Mouse (Mus musculus) frontal cortex, postnatal 25 days (tissue): ENCODE data around the gene Necap2.

ENCODE experiments used
- DNase-seq, 2 experiments: peaks; one replicate each; pipeline ENCODE4 v3.0.0; 2022; ENCODE audit warnings: low spot score in 2 of 2

Gene Necap2

DNA sequence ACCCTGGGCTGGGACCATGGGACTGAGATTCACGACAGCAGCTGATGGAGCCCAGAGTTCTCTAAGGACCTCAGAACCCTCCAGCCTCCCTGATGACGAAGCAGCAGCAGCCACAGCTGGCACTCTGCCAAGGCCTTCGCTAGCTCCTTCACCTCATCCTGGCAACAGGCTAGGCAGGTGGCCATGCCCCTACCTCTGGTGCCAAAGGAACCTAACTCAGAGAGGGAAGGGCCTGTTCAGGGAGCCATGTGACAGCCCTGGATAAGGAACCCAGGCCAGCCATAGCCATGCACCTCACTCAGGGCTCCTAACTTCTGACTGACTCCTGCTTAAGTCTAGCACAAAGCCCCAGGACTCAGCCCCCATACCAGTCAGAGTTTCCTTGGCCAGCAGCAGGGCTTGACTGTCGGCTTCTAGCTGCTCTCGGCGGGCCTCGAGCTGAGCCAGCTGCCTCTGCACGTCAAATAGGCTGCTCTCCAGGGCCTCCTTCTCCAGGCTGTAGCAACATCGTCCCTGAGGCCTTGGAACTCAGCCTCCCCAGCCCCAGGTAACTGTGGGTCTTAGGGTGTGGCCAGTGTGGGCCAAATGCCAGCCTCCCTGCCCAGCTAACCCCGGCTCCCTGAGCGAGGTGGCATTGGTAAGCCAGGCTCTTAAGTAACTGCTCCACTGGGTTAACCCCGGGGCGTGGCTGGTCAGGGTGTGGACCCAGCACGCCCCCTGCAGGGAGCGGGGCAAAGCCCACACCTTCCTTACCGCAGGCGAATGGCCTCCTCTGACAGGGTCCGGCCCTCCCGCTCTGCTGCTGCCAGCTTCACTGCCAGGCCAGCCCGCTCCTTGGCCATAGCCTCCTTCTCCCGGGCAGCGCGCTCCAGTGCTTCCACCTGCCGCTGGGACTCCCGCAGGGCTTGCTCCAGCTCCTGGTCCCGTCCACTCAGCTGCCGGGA lies 44.3 kb downstream of the Necap2 start:
- DNase-seq: no peak

DNA sequence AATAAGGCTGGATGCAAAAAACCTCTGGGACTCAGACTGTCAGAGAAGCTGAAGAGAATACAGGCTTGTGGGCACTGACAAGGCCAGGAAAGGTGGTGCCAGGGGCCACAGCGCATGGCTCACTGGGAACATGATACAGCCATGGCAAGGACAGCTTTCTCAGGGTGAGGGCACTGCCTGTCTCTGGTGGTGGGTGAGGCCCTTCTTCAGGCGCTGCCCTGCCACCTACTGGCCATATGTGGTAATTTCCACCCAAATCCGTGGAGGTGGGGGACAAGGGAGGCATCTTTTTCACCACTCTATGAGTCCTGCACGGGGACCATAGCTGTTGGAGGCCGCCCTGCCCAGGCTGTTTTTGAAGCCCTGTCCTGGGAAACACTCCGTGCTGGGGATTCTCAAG lies 46.4 kb downstream of the Necap2 start:
- DNase-seq: peak; percentile 66 to 75

DNA sequence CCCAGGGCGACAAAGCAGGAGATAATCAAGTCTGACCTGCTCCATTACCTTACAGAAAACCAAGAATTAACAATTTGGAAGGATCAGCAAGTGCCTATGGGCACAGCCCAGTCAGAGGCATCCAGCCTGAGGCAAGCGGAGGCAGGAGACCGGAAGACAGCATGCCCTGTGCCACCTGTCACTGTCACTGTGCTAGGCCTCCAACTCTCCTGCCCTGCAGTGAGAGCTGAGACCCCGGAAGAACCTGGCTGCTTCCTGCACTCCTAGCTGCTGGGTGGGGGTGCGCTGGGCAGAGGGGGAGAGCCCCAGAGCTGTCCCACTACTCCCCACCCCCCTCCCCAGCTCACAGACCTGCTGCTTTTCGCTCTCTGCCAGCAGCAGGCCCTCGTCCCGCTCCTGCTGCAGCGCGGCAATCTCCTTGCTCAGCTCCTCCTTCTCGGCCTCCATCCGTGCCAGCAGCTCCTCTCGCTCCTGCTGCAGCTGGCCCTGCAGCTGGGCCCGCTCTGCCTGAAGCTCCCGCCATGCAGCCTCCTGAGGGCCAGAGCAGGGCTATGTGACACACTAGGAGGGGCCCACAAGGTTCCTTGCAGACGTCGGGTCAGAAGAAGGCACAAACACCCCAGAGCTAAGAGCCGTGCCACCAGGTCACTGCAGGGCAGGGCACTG lies 47.5 kb downstream of the Necap2 start:
- no peak for DNase-seq

DNA sequence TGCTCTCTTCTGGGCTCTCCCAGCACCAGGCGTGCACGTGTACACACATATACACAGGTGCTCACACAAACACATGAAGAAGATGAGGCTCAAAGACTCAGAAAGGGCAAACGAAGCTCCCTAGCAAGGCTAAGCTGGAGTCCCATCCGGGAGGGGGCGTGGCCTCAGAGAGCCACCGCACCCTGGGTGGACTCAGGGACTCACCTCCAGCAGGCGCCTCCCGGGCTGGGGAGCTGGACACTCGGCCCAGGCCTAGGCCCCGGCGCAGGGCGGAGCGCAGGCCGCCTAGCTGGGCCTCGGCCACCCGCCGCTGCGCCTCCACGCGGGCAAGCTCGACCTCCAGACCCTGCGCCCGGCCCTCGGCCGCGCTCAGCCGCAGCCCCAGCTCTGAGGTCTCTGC lies 53.2 kb downstream of the Necap2 start:
- DNase-seq: no peak

DNA sequence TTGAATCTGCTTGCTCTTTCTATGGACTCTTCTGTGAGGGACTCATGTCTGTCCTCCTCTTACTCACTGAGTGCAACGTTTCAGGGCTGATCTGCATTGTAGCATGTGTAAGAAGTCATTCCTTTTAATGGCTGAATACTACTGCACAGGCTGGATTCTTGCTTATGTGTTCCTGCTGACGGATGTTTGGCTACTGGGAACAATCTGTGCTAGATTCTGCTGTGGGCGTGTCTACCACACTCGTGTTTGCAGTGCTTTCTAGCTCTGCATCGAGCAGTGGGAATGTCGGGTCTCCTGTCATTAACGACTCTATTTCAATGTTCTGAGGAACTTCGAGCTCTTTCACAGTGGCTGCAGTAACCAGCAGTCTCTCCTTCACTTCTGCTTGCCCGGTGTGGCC lies 54.1 kb downstream of the Necap2 start:
- DNase-seq: no peak

DNA sequence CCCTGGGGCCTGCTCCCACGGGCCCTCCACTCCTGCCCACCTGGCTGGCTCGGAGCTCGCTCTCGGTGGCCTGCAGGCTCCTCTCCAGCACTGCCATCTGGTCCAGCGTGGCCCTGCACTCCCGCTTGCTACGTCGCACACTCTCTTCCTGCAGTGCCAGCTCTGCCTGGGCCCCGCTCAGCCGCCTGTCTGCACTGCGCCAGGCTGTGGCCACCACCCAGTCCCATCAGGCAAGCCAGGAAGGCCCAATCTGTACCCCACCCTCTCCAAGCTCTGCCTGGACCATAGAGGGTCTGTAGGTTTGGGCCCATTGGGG lies 56.6 kb downstream of the Necap2 start:
- no peak for DNase-seq

DNA sequence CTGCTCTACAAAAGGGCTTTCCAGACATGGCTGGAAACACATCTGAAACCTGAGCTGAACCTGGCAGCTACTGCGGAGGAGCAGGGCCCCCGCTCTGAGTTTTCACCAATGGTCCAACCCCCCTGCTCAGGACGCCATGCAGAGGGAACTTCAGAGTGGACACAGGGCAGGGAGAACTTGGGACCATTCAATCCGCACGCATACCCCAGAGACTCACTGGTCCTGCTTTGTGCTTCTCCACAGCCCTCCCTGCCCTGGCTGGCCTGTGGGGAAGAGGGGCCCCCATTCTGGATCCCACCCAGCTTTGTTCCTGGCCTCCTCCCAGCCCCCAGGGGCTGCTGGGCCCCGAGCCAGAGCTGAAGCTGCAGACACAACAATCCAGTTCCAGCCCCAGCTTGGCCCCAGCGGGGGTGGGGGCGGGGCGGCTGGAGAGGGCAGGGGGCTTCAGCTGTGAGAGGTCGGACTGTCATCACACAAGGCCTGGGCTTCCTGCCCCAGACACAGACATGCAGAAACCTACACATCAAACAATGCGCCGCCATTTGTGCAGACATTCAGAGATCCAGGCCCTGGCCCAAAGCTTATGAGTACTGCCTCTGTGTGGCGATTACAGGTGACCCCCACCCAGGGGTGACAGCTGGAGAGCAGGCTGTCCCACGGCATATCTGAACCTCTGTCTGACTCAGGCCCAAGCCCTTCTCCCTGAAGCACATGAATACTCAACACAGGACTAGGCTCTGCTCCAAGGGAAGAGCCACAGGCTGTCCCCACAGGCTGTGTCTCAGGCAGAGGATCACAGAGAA lies 57.1 kb downstream of the Necap2 start:
- DNase-seq: no peak

DNA sequence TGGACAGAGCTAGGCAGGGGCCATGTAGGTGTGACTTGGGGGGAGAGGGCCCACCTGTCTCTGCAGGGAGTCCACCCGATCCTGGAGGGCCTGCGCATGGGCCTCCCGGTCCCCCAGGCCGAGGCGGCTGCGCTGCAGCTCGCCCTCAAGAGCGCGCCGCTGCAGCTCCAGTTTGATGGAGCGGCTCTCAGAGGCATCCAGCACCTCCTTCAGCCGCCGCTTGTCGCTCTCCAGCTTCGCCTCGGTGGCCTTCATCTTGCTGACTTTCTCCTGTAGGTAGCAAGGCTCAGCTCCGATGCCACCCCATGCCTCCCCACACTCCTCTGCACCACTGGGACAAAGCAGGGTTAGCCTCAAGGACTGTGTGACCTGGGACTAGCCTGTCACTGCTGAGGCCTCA lies 57.9 kb downstream of the Necap2 start:
- DNase-seq: no peak

DNA sequence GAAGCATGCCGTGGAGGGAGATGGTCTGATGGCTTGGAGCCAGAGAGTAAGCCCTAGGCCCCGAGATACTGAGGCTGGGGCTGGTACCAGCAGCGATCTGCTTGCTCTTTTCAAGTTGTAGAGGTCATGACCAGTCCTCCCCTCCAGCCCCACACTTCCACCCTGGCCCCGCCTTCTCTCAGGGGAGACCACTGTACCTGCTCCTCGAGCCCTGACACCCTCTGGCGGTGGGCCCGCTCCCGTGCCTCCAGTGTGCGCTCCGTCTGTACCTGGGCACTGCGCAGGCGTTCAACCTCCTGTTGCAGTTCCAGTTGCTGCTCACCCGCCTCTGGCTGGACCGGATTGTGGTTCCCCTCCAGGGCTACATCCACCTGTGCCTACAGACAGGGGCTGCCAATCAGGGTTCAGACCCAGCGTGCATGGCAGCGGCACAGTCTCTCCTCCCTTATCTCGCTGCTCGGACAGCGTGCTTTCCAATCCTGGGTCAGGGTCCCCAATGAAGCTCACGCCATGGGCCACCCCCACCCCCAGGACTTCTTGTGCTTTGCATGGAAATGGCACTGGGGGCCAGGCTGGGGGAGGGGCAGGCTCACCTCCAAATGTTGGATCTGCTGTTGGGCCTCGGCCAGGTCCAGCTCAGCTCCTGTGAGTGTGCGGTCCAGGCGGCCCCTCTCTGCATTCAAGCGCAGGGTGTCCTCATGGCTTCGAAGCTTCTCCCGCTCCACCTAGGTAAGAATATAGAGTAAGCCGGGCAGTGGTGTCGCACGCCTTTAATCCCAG lies 60.3 kb downstream of the Necap2 start:
- no peak for DNase-seq
